Mouse (Mus musculus) neural tube, embryonic 13.5 days (tissue): Measurements from ENCODE around the gene Zfp433. TPM values are rescaled to one million over a fixed set of nuclear protein-coding genes. Genes with fewer than 3 reads are reported as not detected.
"Not testable (repeated sequence)": the region's sequence is repeated elsewhere in the genome, so short reads cannot be mapped to it uniquely, and the experiment has no call there.

Experiments used
- ATAC-seq: fragments of 200-750 bp; cut with Nextera tagmentation; 2 replicates; pipeline ENCODE4 v1.8.0; 2017; ENCODE audit warnings: low read depth, mild to moderate bottlenecking, moderate TSS enrichment, moderate library complexity
- H3K27ac ChIP-seq: fragments of 300-500 bp; sonication (generic); replicated peaks from 2 replicates; pipeline ENCODE4 v1.5.1; 2015; ENCODE audit warnings: moderate library complexity, mild to moderate bottlenecking, inconsistent platforms
- H3K27me3 ChIP-seq: fragments of 300-500 bp; sonication (generic); 2 replicates; pipeline ENCODE4 v1.6.1; 2015; ENCODE audit warnings: mild to moderate bottlenecking, inconsistent platforms
- H3K36me3 ChIP-seq: fragments of 300-500 bp; sonication (generic); 2 replicates; pipeline ENCODE4 v1.6.1; 2015; ENCODE audit warnings: mild to moderate bottlenecking, inconsistent platforms
- H3K4me1 ChIP-seq: fragments of 300-500 bp; sonication (generic); replicated peaks from 2 replicates; pipeline ENCODE4 v1.6.1; 2015; ENCODE audit warnings: inconsistent platforms
- H3K4me2 ChIP-seq: fragments of 300-500 bp; sonication (generic); 2 replicates; pipeline ENCODE4 v1.6.1; 2015; ENCODE audit warnings: inconsistent platforms, mild to moderate bottlenecking, moderate library complexity
- H3K4me3 ChIP-seq: fragments of 300-500 bp; sonication (generic); 2 replicates; pipeline ENCODE4 v1.5.1; 2015; ENCODE audit warnings: mild to moderate bottlenecking, inconsistent platforms
- H3K9ac ChIP-seq: fragments of 300-500 bp; sonication (generic); 2 replicates; pipeline ENCODE4 v1.6.1; 2015; ENCODE audit warnings: moderate library complexity, mild to moderate bottlenecking, inconsistent platforms
- H3K9me3 ChIP-seq: fragments of 300-500 bp; sonication (generic); 2 replicates; pipeline ENCODE4 v1.6.1; 2016; ENCODE audit warnings: inconsistent platforms
- WGBS: fragments of 180-500 bp; shearing (Covaris S2); methylation state at CpG from one replicate; pipeline ENCODE4 v1.1.7; 2015; 5-methylcytosine and 5-hydroxymethylcytosine counted together
- polyA plus RNA-seq: library from polyadenylated mRNA; unstranded; fragments of >200 nt; fragmentation: Nextera tagmentation; extraction: Ambion mirVana; gene quantifications from 2 replicates; pipeline ENCODE4 v1.2.1, GENCODE M21; 2015

The Zfp433 gene
- 19.7 and 25.6 TPM in 2 replicates for polyA plus RNA-seq

DNA sequence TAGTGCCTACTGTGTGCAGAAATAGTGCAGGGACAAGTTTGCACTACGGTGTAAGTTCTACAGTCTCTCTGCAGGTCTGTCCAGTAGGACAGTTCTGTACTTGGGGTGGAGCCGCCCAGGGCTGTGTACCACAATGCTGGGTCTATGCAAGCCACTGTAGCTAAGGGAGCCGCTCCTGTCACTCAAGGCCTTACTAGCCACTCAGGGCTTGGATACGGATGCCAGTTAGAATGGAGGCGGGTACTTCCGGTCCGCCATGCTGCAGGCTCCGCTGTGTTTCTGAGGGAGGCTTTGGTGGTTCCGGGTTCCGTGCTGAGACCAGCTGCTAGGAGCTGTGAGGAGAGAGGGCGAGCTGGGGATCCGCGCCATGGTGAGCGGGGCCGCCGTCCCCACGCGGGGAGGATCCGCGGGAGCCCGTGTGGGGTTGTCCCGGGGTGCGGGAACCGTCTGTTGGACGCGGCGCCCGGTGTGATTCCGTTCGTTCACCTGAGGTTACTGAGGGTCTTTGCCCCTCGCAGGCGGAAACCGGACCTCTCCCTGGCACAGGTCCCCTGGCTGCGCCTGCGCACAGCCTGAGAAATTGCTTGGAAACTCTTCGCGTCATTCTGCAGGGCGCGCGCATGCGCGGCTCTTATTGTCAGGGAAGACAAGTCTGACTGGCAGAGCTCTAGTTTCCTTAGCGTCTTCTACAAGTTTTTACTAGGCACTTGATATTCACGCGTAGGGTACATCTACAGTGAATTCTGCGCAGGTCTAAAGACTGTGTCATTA is at the start of gene Zfp433:
TSS of gene Zfp433 (plus strand) at position 295 of the 771 bp plus-strand sequence.
- H3K4me2 ChIP-seq, H3K4me1 ChIP-seq, H3K36me3 ChIP-seq, H3K9me3 ChIP-seq, H3K9ac ChIP-seq, H3K27ac ChIP-seq, H3K27me3 ChIP-seq, H3K4me3 ChIP-seq: not testable (repeated sequence)
- no CpG with 5 or more reads among the region's 46 CpGs for WGBS
- ATAC-seq: peak; percentile 100

DNA sequence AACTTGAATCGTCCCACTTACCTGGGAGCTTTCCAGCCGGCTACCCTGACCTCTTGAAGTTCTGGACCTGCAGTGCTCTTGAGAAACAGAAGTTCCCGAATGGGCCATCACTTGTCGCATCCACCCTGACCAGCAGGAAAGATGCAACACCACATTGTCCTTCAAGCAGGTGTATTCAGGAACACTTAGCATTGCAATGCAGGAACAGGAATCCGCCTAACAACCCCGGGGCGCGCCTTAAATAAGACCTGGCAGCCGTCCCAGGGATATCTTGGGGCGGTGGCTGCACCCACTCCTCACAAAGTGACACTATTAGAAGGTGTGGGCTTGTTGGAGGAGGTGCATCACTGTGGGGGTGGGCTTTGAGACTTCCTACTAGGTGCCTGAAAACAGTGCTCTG is 49.4 kb upstream of the Zfp433 start:
- H3K4me1 ChIP-seq: peaks cover 2% of the 10 kb centered on the region
- 94% methylated on average over 10 of the region's 10 CpGs for WGBS
- ATAC-seq: no peak
- H3K4me3 ChIP-seq: no peak overlapping the region
- H3K9ac ChIP-seq: no peak overlapping the region
- peaks cover 68% of the 10 kb centered on the region for H3K36me3 ChIP-seq
- no peak overlapping the region for H3K27ac ChIP-seq
- H3K4me2 ChIP-seq: no peak overlapping the region
- peaks cover 69% of the 10 kb centered on the region for H3K9me3 ChIP-seq
- H3K27me3 ChIP-seq: no peaks in the 10 kb centered on the region

DNA sequence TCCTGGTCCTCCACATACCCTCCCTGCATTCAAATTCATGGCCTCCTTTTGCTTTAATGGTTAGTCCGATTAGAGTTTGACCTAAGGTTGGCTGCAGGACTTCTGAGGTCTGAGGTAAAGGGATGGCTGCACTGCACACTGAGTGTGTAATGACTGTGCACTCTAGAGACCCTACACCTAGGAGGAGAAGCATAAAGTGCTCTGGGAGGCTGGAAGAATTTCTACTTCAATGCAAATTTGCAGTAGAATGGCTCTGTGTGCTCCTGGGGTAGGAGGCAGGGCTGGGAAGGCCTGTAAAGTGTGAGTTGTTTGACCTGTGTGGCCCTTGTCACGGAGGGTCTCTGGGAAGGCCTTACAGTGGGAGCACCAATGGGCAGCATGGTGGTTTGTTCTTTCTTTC is 48.5 kb upstream of the Zfp433 start:
- no peaks in the 10 kb centered on the region for H3K4me1 ChIP-seq
- 98% methylated on average over 2 of the region's 2 CpGs for WGBS
- ATAC-seq: no peak
- H3K9me3 ChIP-seq: peaks cover 69% of the 10 kb centered on the region
- H3K9ac ChIP-seq: no peak overlapping the region
- no peak overlapping the region for H3K27ac ChIP-seq
- no peak overlapping the region for H3K4me2 ChIP-seq
- no peaks in the 10 kb centered on the region for H3K27me3 ChIP-seq
- no peak overlapping the region for H3K4me3 ChIP-seq
- H3K36me3 ChIP-seq: peaks cover 62% of the 10 kb centered on the region

DNA sequence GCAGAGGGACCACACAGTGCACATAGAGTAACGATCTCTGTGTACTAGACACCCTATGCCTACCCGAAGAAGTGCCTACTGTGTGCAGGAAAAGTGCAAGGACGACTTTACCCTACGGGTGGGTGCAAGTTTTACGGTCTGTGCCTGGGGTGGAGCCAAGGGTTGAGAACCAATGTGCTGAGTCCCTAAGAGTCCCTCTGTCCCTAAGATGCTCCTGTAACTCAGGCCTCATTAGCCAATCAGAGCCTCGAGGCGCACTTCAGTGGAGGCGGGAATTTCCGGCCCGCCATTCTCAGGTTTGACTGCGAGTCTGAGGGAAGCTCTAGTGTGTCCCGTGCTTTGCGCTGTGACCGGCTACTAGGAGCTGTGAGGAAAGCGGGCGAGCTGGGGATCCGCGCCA is 17.5 kb upstream of the Zfp433 start:
- H3K4me2 ChIP-seq, H3K9ac ChIP-seq, H3K27ac ChIP-seq, H3K9me3 ChIP-seq, H3K4me3 ChIP-seq, H3K36me3 ChIP-seq, H3K27me3 ChIP-seq, ATAC-seq, H3K4me1 ChIP-seq: not testable (repeated sequence)
- WGBS: no CpG with 5 or more reads among the region's 18 CpGs

DNA sequence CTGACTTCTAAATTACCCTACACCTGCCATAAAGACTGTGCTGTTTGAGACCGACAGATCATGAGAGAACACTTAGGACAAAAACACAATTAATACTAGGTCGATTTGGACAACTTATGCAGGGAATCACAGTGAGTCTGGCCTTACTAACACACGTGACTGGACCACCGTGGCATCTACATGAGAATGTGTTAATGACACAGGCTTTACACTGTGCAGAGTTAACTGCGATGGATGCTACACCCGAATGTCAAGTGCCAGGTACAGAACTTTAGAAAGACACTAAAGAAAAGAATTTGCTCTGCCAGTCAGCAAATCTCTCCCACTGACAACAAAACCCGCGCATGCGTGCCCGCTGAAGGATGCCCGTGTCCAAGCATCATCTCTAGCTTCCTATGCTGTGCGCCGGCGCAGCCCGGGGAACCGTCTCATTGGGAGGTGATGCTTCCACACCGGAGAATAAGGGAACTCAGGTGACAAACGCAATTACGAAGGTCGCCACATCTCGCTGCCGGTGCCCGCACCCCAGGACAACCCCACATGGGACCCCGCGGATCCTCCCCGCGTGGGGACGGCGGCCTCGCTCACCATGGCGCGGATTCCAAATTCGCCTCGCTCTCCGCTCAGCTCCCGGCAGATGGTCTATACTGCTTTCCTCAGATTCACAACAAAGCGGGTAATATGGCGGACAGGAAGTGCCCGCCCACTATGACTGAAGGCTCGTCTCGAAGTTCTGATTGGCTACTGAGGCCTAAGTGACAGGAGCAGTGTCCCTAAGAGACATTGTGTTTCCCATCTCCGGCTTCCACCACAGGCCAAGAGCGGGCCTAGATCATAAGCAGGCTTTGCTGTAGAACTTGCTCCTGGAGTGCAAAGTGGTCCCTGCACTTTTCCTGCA is 66.1 kb downstream of the Zfp433 start, which contains the start of gene Gm3055:
TSS of gene Gm3055 (minus strand) at position 656 of the 898 bp plus-strand sequence.
- not testable (repeated sequence) for H3K4me2 ChIP-seq, H3K36me3 ChIP-seq, H3K9me3 ChIP-seq, H3K27me3 ChIP-seq, H3K27ac ChIP-seq, H3K4me1 ChIP-seq, H3K4me3 ChIP-seq, H3K9ac ChIP-seq
- peak; percentile 98 for ATAC-seq
- WGBS: no CpG with 5 or more reads among the region's 43 CpGs

DNA sequence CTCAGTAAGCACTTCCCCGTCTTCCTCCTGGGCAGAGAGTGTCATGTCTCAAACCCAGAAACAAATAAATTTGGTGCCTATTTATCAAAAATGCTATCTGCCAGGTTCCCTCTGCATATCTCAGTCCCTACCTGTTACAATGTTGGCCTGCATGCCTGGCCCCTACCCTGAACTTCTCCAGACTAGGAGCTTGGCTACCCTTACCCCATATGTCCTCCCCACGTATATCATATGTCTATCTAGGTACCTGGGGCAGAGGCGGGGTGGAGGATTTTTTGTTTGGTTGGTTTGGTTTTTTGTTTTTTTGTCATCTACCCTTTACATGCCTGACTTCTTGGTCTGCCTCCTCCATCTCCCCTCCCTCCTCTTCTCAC is 66.8 kb downstream of the Zfp433 start:
- not testable (repeated sequence) for H3K9me3 ChIP-seq, H3K4me2 ChIP-seq, H3K27ac ChIP-seq, H3K36me3 ChIP-seq, H3K4me3 ChIP-seq, H3K27me3 ChIP-seq, H3K4me1 ChIP-seq, H3K9ac ChIP-seq
- no CpG with 5 or more reads among the region's 3 CpGs for WGBS
- ATAC-seq: peak; percentile 55; the same call in 1 of the 2 replicates

Other genes starting within 250 kb of the Zfp433 start
- 27.1 and 27.9 TPM in 2 replicates for gene Nfic, start 249.2 kb upstream of the Zfp433 start, polyA plus RNA-seq
- 52.7 and 56.1 TPM in 2 replicates for gene Celf5, start 222.1 kb upstream of the Zfp433 start, polyA plus RNA-seq
- gene Ncln, start 208.4 kb upstream of the Zfp433 start, polyA plus RNA-seq: 68.7 and 68.8 TPM in 2 replicates
- 0.36 and 0.64 TPM in 2 replicates for gene S1pr4, start 204.7 kb upstream of the Zfp433 start, polyA plus RNA-seq
- gene Gna15, start 180.6 kb upstream of the Zfp433 start, polyA plus RNA-seq: 1.3 and 1.9 TPM in 2 replicates
- gene Gna11, start 159.6 kb upstream of the Zfp433 start, polyA plus RNA-seq: 78.8 and 81.6 TPM in 2 replicates
- 572 and 635 TPM in 2 replicates for gene Aes, start 145.3 kb upstream of the Zfp433 start, polyA plus RNA-seq
- 31.1 and 32.9 TPM in 2 replicates for gene Tle2, start 130.3 kb upstream of the Zfp433 start, polyA plus RNA-seq
- gene Tle6, start 103.8 kb upstream of the Zfp433 start, polyA plus RNA-seq: 4.9 and 6.2 TPM in 2 replicates
- gene BC025920, start 98.6 kb upstream of the Zfp433 start, polyA plus RNA-seq: 2.5 and 3.3 TPM in 2 replicates
- 56.2 and 57.6 TPM in 2 replicates for gene Sirt6, start 77.0 kb upstream of the Zfp433 start, polyA plus RNA-seq
- gene Ankrd24, start 76.3 kb upstream of the Zfp433 start, polyA plus RNA-seq: 10.6 and 11.8 TPM in 2 replicates
- gene Gm10778, start 55.8 kb upstream of the Zfp433 start, polyA plus RNA-seq: 6.6 and 9.2 TPM in 2 replicates
- gene Gm3055, start 66.3 kb downstream of the Zfp433 start, polyA plus RNA-seq: 16.3 and 16.6 TPM in 2 replicates
- 3.1 and 4.6 TPM in 2 replicates for gene Gm4767, start 107.4 kb downstream of the Zfp433 start, polyA plus RNA-seq
- 14.2 and 16.0 TPM in 2 replicates for gene Gm32687, start 159.1 kb downstream of the Zfp433 start, polyA plus RNA-seq
- gene Zfp781, start 225.7 kb downstream of the Zfp433 start, polyA plus RNA-seq: 7.0 and 7.5 TPM in 2 replicates